Mouse (Mus musculus) heart, embryonic 16.5 days (tissue): ENCODE data around the gene B4galnt3. TPM values are rescaled to one million over a fixed set of nuclear protein-coding genes. Genes with fewer than 3 reads are reported as not detected.

Experiments used
- ATAC-seq: fragments of 200-750 bp; cut with Nextera tagmentation; replicated peaks from 2 replicates; pipeline ENCODE4 v1.8.0; 2017; ENCODE audit warnings: moderate number of reproducible peaks; ENCODE audit not compliant: insufficient read depth, low FRiP score; ENCODE audit errors: extremely low read depth
- H3K27ac ChIP-seq: fragments of 300-500 bp; sonication (generic); 2 replicates; pipeline ENCODE4 v1.5.1; 2014; ENCODE audit warnings: mild to moderate bottlenecking, low read length, control low read depth, moderate library complexity
- H3K27me3 ChIP-seq: fragments of 300-500 bp; sonication (generic); 2 replicates; pipeline ENCODE4 v1.6.1; 2014; ENCODE audit warnings: low read length, mixed read lengths; ENCODE audit not compliant: control insufficient read depth, insufficient read depth
- H3K36me3 ChIP-seq: fragments of 300-500 bp; sonication (generic); 2 replicates; pipeline ENCODE4 v1.6.1; 2014; ENCODE audit not compliant: control insufficient read depth, insufficient read depth
- H3K4me1 ChIP-seq: fragments of 300-500 bp; sonication (generic); 2 replicates; pipeline ENCODE4 v1.6.1; 2014; ENCODE audit warnings: low read length, mixed read lengths; ENCODE audit not compliant: control insufficient read depth, insufficient read depth
- H3K4me2 ChIP-seq: fragments of 300-500 bp; sonication (generic); 2 replicates; pipeline ENCODE4 v1.6.1; 2014; ENCODE audit warnings: low read depth, mild to moderate bottlenecking, control low read depth, low read length
- H3K4me3 ChIP-seq: fragments of 300-500 bp; sonication (generic); 2 replicates; pipeline ENCODE4 v1.5.1; 2014; ENCODE audit warnings: mild to moderate bottlenecking, control low read depth, low read length
- H3K9ac ChIP-seq: fragments of 300-500 bp; sonication (generic); 2 replicates; pipeline ENCODE4 v1.6.1; 2014; ENCODE audit warnings: low read length, control low read depth
- H3K9me3 ChIP-seq: fragments of 300-500 bp; sonication (generic); replicated peaks from 2 replicates; pipeline ENCODE4 v1.6.1; 2016; ENCODE audit warnings: low read length; ENCODE audit not compliant: control insufficient read depth
- WGBS: fragments of 180-500 bp; shearing (Covaris S2); extraction: QIAGEN DNeasy Blood & Tissue Kit; methylation state at CpG from one replicate; pipeline ENCODE4 v1.1.7; 2014; 5-methylcytosine and 5-hydroxymethylcytosine counted together
- polyA plus RNA-seq: library from polyadenylated mRNA; unstranded; fragments of >200 nt; fragmentation: Nextera tagmentation; extraction: Ambion mirVana; gene quantifications from 2 replicates; pipeline ENCODE4 v1.2.1, GENCODE M21; 2015

Gene B4galnt3
- polyA plus RNA-seq, 1 experiment from 2014 or later, result 0.20 TPM

GRCm38 (mm10) chr6:120189287-120189686 lies 105.1 kb downstream of the B4galnt3 start:
- Histone ChIP-seq H3K27me3 (no peaks in the 10 kb centered on the region), H3K27ac (no peak overlapping the region), H3K4me3 (no peak overlapping the region), H3K9me3 (no peaks in the 10 kb centered on the region), H3K4me1 (peaks cover 39% of the 10 kb centered on the region), H3K36me3 (no peaks in the 10 kb centered on the region), H3K4me2 (no peak overlapping the region), H3K9ac (no peak overlapping the region)
- ATAC-seq, result no peak
- WGBS, result 87% methylated on average over 5 of the region's 5 CpGs

- H3K9me3 ChIP-seq, result no peaks in the 10 kb centered on the region
- 39% methylated on average over 24 of the region's 24 CpGs for WGBS
- no peak overlapping the region for H3K4me3 ChIP-seq
- 0 out of 2 replicates have a peak, but pooled peaks have one; percentile 18 for ATAC-seq
- H3K27me3 ChIP-seq, result no peaks in the 10 kb centered on the region
- H3K9ac ChIP-seq, result no peak overlapping the region; the same call in 1 of the 2 replicates
- H3K4me1 ChIP-seq, result peaks cover 41% of the 10 kb centered on the region
- H3K36me3 ChIP-seq, result no peaks in the 10 kb centered on the region
- H3K4me2 ChIP-seq, result peak overlapping the region; percentile 55
- no peak overlapping the region for H3K27ac ChIP-seq
Observed at GRCm38 (mm10) chr6:120188376-120189235, 105.8 kb downstream of the B4galnt3 start.

DNA sequence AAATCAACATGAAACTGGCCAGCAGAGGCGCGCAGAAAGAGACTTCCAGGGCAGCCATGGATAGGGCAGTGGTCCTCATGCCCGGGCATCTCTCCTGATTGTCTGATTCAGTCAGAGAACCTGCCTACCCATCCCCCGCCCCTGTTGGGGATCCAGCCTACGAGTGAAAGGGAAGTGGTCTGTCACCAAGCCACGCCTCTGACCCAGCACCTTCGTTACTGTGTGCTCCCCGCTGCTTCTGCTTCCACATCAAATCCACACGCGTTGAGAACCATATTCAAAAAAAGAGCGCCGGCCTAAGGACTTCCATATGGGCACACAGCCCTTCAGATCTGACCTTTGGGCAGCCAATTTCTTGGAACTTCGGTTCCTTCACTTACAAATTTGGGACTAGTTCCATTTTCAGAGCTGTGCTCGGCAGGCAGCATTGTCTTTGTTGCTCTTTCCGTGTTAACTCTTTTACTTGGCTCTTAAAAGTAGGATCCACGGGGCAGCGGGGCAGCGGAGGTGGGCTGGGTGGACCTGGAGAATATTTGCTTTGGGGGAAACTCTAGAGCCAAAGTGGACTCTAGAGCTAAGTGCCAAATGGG lies 106.7 kb downstream of the B4galnt3 start:
- peak overlapping the region; percentile 26; the same call in 1 of the 2 replicates for H3K9ac ChIP-seq
- H3K4me1 ChIP-seq, result peaks cover 37% of the 10 kb centered on the region
- peak overlapping the region; percentile 37 for H3K4me3 ChIP-seq
- peak overlapping the region; percentile 52 for H3K27ac ChIP-seq
- no peak for ATAC-seq
- no peaks in the 10 kb centered on the region for H3K9me3 ChIP-seq
- H3K4me2 ChIP-seq, result peak overlapping the region; percentile 55
- no peaks in the 10 kb centered on the region for H3K36me3 ChIP-seq
- H3K27me3 ChIP-seq, result no peaks in the 10 kb centered on the region
- 31% methylated on average over 18 of the region's 18 CpGs for WGBS

- no peaks in the 10 kb centered on the region for H3K27me3 ChIP-seq
- H3K4me1 ChIP-seq, result peaks cover 29% of the 10 kb centered on the region
- no peak overlapping the region for H3K27ac ChIP-seq
- ATAC-seq, result no peak
- H3K4me3 ChIP-seq, result no peak overlapping the region
- no peak overlapping the region for H3K9ac ChIP-seq
- H3K9me3 ChIP-seq, result no peaks in the 10 kb centered on the region
- 44% methylated on average over 3 of the region's 3 CpGs for WGBS
- H3K4me2 ChIP-seq, result no peak overlapping the region
- H3K36me3 ChIP-seq, result no peaks in the 10 kb centered on the region
Observed at GRCm38 (mm10) chr6:120186594-120186993, 107.8 kb downstream of the B4galnt3 start.

- Histone ChIP-seq H3K27ac (no peak overlapping the region), H3K4me1 (peaks cover 23% of the 10 kb centered on the region), H3K9me3 (no peaks in the 10 kb centered on the region), H3K9ac (no peak overlapping the region), H3K4me3 (no peak overlapping the region), H3K4me2 (no peak overlapping the region), H3K27me3 (no peaks in the 10 kb centered on the region), H3K36me3 (no peaks in the 10 kb centered on the region)
- 53% methylated on average over 7 of the region's 7 CpGs for WGBS
- ATAC-seq, result peak; percentile 21; the same call in 1 of the 2 replicates
Observed at GRCm38 (mm10) chr6:120185756-120186155, 108.6 kb downstream of the B4galnt3 start.

GRCm38 (mm10) chr6:120185012-120185730 lies 109.2 kb downstream of the B4galnt3 start:
- no peak overlapping the region for H3K27ac ChIP-seq
- H3K36me3 ChIP-seq, result no peaks in the 10 kb centered on the region
- no peaks in the 10 kb centered on the region for H3K9me3 ChIP-seq
- no peak overlapping the region for H3K9ac ChIP-seq
- H3K4me1 ChIP-seq, result peaks cover 24% of the 10 kb centered on the region; the same call in 1 of the 2 replicates
- no peak overlapping the region for H3K4me2 ChIP-seq
- no peaks in the 10 kb centered on the region for H3K27me3 ChIP-seq
- 86% methylated on average over 12 of the region's 12 CpGs for WGBS
- no peak for ATAC-seq
- H3K4me3 ChIP-seq, result no peak overlapping the region

DNA sequence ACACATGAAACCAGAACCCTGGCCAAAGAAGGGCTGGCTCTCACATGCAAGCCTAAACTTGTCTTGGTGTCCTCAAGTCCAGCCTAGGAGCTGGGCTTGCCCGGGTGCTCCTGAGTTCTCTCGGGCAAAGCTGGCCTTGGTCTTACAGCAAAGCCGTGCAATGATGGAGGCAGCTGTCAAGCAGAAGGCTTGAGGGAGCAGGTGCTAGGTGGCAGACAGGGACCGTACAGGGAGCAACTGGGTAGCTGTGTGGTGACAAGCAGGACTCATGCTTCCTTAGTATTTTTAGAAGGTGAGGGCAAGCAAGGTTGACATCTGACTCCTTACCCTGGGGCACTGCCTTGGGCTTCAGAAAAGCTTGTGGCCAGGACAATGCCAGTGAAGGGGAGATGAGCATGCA lies 110.6 kb downstream of the B4galnt3 start:
- Histone ChIP-seq H3K9ac (no peak overlapping the region), H3K4me3 (no peak overlapping the region), H3K36me3 (no peaks in the 10 kb centered on the region), H3K4me1 (peaks cover 32% of the 10 kb centered on the region), H3K27ac (no peak overlapping the region), H3K27me3 (no peaks in the 10 kb centered on the region), H3K9me3 (no peaks in the 10 kb centered on the region), H3K4me2 (no peak overlapping the region)
- ATAC-seq, result no peak
- 66% methylated on average over 4 of the region's 4 CpGs for WGBS

DNA sequence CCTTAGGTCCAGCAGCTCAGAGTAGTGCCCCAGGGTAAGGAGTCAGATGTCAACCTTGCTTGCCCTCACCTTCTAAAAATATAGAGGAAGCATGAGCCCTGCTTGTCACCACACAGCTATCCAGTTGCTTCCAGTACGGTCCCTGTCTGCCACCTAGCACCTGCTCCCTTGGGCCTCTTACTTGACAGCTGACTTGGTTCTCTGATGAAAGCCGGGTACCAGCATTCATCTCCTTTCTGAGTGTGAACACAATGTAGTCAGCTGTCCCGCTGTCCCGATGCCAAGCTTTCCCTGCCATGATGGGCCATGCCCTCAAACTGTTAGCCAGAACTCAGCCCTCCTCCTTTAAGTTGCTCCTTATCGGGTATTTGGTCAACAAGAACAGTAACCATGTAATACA lies 112.2 kb downstream of the B4galnt3 start:
- peaks cover 19% of the 10 kb centered on the region for H3K4me1 ChIP-seq
- no peak overlapping the region for H3K27ac ChIP-seq
- 49% methylated on average over 5 of the region's 5 CpGs for WGBS

More for the DNA sequence above, 112.2 kb downstream of the B4galnt3 start:
- ATAC-seq, result peak; percentile 57
- Histone ChIP-seq H3K4me3 (no peak overlapping the region), H3K27me3 (no peaks in the 10 kb centered on the region), H3K4me2 (no peak overlapping the region), H3K9ac (no peak overlapping the region), H3K36me3 (no peaks in the 10 kb centered on the region), H3K9me3 (no peaks in the 10 kb centered on the region)
